Mouse (Mus musculus) c-Kit-positive CD71-positive TER-119-negative erythroid progenitor cells, embryonic 14.5 days (primary cell): ENCODE results near the gene Plcxd2.

Source experiments
- DNase-seq: peaks from one replicate; pipeline ENCODE4 v3.0.0-alpha.2; 2013; ENCODE audit warnings: low read depth

Plcxd2 gene

DNA sequence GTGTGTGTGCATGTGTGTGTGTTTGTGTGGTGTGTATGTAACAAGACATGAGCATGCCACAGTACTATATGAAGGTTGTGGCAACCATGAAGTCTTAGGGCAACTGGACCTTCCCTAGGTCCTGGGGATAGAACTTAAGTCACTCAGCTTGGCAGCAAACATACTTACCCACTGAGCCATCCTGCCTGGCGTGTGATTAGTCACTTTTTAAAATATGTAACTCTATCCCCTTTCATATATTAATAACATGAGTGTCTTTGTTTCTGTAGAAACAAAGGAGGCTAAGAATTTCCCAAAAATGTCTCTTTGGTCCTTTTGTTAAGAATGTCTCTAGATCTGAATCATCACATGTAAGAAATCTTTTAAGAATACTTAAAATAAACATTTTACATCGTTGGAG lies 72.6 kb downstream of the Plcxd2 start:
- DNase-seq, result no peak

DNA sequence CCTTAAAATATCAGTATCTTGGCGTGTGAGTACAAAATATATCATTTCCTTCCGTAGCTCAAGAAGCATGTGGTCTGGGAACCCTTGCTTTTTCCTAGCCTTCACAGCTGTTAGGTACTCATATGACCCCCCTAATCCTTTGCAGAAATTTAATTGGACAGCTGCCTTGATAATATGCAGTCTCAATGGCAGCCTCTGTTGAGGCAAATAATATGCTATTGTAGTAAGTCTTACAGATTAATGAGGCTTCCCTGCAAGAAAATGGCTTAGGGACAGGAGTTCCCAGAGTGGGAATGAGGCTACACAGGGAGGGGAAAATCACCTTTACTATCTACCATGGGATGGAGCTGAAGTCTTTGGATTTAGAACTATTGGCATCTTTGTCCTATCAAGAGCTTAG lies 73.5 kb downstream of the Plcxd2 start:
- DNase-seq, result no peak

DNA sequence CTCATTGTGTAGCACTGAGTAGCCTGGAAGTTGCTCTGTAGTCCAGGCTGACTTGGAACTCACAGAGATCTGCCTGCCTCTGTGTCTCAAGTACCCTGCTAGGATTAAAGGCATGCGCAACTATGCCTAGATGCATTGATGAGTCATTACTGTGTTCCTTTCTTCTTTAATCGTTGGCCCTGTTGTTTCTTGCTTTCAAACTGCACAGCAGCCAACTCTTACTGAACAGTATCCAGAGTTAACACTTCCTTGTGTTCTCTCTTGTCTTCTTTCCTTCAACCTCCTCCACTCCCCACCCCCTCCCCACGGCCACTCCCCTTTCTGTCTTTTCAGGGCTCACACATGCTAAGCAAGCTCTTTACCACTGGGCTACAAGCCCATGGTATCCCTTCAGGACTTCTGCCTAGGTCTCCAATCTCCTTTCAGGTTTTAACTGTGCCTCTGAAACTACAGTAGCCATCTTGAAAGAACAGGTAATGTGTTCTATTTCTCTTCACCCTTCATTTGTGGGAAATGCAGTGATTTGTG lies 74.0 kb downstream of the Plcxd2 start:
- no peak for DNase-seq

DNA sequence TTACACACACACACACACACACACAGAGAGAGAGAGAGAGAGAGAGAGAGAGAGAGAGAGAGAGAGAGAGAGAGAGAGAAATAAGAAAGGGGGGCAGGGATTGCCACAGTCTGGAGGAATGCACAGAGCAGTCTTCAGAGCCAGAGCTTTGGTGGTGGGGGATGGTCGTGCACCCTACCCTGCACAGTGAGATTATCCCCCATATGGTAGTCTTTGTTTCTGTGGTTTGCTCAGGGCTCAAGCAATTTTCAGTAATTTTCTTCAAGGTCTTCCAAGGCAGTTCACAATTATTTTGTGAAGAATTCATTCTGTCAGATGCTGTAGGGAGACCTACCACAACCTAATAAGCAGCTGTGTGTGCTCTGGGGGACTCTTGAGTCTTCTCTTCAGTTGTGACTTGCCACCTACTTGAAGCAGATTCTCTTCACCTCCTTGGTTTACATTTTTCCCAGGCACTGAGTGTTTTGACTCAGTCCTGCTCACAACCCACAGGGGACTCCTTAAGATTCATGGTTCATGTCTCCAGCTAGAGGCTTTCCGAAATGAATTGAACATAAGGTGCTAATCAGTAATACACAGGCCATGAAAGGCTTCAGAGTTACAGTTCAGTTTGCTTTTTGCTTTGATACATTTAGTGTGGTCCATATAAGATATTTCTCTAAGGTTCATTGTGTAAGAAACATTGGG lies 75.2 kb downstream of the Plcxd2 start:
- no peak for DNase-seq

DNA sequence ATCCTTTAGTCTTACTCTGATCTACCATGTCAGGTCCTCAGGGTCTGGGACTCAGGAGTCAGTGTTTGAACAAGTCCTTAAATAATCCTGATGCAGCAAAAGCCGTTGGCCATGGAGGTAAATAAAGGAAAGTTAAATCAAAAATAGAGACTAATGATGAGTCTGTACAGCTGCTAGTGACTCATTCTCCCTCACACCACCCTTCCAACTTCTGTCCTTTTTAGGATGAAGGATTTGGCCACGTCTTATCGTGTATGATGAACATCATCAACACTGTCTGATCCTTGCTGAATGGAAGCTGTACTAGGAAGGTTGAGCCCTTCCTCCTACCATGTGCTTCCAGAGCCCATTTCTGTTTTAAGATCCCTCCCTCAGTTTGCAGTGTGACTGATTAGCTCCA lies 79.7 kb downstream of the Plcxd2 start:
- DNase-seq, result no peak

DNA sequence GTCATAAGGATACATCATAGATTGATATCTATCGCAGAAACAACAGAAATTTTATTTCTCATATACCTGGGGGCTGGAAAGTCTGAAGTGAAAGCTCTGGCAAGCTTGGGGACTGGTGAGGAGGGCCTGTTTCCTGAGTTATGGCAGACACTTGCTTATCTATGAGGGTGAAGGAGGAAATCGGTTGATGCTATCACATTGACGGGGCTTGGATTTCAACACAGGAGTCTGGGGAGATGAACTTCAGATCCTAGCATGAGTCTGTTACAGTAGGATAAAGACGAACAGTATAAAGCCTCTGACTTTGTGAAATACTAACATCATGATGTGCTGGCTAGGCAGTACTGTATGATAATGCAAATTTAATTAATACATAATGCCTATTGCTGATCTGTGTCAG lies 81.9 kb downstream of the Plcxd2 start:
- DNase-seq, result no peak

DNA sequence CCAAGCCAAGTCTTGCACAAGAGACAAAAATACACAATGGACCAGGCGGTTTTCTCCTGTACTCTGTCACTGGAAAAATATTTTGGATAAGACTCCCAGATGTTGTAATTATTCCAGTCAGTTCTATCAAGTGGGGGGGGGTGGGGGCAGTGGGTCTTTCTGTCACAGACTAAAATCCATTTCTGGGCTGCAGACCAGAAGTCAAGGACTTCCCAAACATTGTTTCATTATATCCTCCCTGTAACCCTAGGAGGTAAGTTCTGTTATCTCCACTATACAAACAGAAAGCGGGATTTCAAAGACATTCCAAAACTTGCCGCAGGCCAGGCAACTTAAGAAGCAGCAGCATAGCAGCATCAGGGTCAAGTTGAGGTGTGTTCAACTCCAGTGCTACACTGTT lies 82.4 kb downstream of the Plcxd2 start:
- DNase-seq, result no peak

DNA sequence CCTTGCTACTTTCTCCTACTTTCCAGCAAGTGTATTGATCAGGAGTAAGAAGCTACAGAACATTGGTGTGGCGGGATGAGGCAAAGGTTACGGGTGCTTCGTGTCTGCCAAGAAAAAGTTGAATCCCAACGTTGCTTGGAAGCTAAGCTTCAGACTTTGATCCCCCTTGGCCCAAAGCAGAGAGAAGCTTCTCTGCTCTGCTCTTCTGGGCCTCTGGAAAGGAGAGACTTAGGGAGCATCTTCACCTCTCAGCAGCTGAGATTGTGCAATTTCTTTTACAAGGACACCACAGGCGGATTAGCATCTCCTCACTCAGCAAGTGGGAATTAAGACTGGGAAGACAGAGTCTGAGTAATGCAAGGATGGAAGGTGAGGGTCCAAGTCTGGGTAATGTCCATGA lies 83.1 kb downstream of the Plcxd2 start:
- DNase-seq, result no peak

DNA sequence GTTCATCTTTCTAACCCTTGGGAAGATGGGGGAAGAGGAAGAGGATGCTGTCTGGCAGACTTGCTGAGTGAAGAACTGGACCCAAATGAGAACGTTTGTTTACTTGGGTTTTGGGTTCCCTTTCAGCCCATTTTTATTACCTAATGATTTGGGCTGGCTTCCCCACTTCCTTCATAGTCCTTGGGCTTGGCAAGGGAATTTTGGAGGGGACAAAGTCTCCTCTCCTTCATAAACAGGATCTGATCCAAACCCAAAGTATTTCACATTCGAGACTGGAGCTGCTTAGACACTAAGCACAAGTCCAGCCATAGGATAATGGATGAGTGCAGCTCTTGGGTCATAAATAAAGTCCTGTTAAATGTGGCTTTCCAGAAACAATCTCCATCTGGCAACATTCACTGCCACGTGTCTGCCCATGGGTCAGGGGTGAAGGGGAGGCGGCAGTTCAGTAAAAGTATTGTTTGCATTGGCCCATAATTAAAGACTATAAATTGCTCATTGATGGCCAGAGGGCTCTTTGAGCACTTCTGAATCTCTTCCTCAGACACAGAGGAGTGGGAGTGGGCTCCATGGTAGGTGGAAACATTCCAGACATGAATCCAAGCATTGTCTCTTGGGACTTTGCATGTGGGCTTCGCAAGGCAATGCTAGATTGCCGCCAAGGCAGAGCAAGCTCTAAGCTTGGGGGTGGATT lies 86.1 kb downstream of the Plcxd2 start:
- no peak for DNase-seq

DNA sequence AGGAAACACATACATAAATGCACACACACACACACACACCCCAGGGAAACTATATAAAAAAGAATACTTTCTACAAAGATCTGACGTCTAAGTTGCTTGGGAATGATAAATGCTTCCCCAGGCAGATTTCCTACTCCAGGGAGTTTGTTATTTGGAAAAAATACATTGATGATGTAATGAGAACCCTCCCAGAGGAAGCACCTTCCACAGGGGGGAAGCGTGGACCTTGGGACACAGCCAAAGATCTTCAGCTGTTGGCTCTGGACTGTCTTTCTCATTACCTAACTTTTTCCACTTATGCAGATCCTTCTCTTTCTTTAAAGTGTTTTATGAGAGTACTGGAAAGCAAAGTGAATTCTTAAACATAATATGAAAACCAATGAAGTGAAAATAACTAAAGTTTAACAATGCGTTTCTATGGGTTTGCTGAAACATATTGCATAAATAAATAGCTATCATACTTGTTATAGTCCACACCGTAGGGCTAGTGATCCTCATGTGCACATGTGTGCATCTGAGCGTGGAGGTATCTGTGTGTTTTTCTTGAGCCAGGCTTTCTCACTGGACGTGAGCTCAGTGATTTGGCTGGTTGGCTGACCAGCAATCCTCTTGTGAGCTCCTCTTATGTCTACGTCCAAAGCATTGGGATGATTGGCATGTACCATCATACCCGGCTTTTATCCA lies 87.3 kb downstream of the Plcxd2 start:
- DNase-seq, result no peak

DNA sequence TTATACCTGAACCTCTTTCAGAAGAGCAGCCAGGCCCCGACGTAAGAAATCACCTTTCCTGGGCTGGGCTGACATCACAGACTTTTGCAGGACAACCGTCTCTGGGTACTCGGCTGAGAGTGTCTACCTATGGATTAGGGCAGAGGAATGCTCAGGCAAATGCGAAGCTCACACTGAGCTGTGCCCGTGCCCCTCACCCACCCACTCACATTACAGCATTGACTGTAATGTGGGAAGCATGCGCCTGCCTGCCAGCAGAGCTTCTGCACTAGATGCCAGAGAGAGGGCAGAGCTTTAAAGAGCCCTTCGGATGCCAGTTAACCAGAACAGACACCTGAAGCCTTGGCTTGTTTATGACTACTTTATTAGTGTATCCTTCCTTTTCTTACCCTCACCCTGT lies 90.4 kb downstream of the Plcxd2 start:
- DNase-seq, result no peak
